Mouse (Mus musculus): ENCODE data around the gene Ifi206. TPM values are rescaled to one million over a fixed set of nuclear protein-coding genes. Genes with fewer than 3 reads are reported as not detected.

Ifi206 gene
- polyA plus RNA-seq, 1 experiment from 2014 or later = 0.15 TPM

- Histone ChIP-seq H3K9ac (ENCODE audit: low read length) (no peak overlapping the region), H3K4me1 (replicated peaks; ENCODE audit: control insufficient read depth, insufficient read depth) (no peaks in the 10 kb centered on the region), H3K27me3 (ENCODE audit: control insufficient read depth, insufficient read depth, low read length) (no peaks in the 10 kb centered on the region), H3K9me3 (ENCODE audit: control insufficient read depth, low read length) (no peaks in the 10 kb centered on the region), H3K4me2 (replicated peaks; ENCODE audit: low read depth) (no peak overlapping the region), H3K36me3 (ENCODE audit: control insufficient read depth, insufficient read depth, low read length) (no peaks in the 10 kb centered on the region), H3K4me3 (ENCODE audit: low read depth, low read length) (no peak overlapping the region), H3K27ac (replicated peaks) (no peak overlapping the region)
- DNase-seq (ENCODE audit: low spot score) (no peak), ATAC-seq (ENCODE audit: low FRiP score, low TSS enrichment) (no peak)
- WGBS = 75% methylated on average over 5 of the region's 5 CpGs
- no peak for TF ChIP-seq EP300 (optimal IDR thresholded peaks at IDR 0.05)
- TF ChIP-seq CTCF (IDR thresholded peaks at IDR 0.05; ENCODE audit: low read depth) = no peak
Measured at GRCm38 (mm10) chr1:173456761-173457160, 34.1 kb downstream of the Ifi206 start.

- H3K4me3 ChIP-seq (ENCODE audit: low read depth, low read length) = no peak overlapping the region
- DNase-seq (ENCODE audit: low spot score) (no peak), ATAC-seq (ENCODE audit: low FRiP score, low TSS enrichment) (no peak; the same call in 1 of the 2 replicates)
- H3K9me3 ChIP-seq (ENCODE audit: control insufficient read depth, low read length) = no peaks in the 10 kb centered on the region
- no peak overlapping the region for H3K4me2 ChIP-seq (replicated peaks; ENCODE audit: low read depth)
- 50% methylated on average over 7 of the region's 7 CpGs for WGBS
- H3K36me3 ChIP-seq (ENCODE audit: control insufficient read depth, insufficient read depth, low read length) = no peaks in the 10 kb centered on the region
- no peak overlapping the region for H3K27ac ChIP-seq (replicated peaks)
- TF ChIP-seq EP300 (optimal IDR thresholded peaks at IDR 0.05) (no peak), CTCF (IDR thresholded peaks at IDR 0.05; ENCODE audit: low read depth) (peak; percentile 86)
- H3K9ac ChIP-seq (ENCODE audit: low read length) = no peak overlapping the region
- no peaks in the 10 kb centered on the region for H3K27me3 ChIP-seq (ENCODE audit: control insufficient read depth, insufficient read depth, low read length)
- H3K4me1 ChIP-seq (replicated peaks; ENCODE audit: control insufficient read depth, insufficient read depth) = no peaks in the 10 kb centered on the region
Measured at GRCm38 (mm10) chr1:173456139-173456754, 34.6 kb downstream of the Ifi206 start.

GRCm38 (mm10) chr1:173451665-173452064 is 39.2 kb downstream of the Ifi206 start:
- TF ChIP-seq CTCF (IDR thresholded peaks at IDR 0.05; ENCODE audit: low read depth) (no peak), EP300 (optimal IDR thresholded peaks at IDR 0.05) (no peak)
- no peaks in the 10 kb centered on the region for H3K27me3 ChIP-seq (ENCODE audit: control insufficient read depth, insufficient read depth, low read length)
- no peaks in the 10 kb centered on the region for H3K9me3 ChIP-seq (ENCODE audit: control insufficient read depth, low read length)
- no peak overlapping the region for H3K4me3 ChIP-seq (ENCODE audit: low read depth, low read length)
- DNase-seq (ENCODE audit: low spot score) (no peak), ATAC-seq (ENCODE audit: low FRiP score, low TSS enrichment) (no peak)
- H3K9ac ChIP-seq (ENCODE audit: low read length) = no peak overlapping the region
- no peak overlapping the region for H3K4me2 ChIP-seq (replicated peaks; ENCODE audit: low read depth)
- H3K27ac ChIP-seq (replicated peaks) = no peak overlapping the region
- no peaks in the 10 kb centered on the region for H3K36me3 ChIP-seq (ENCODE audit: control insufficient read depth, insufficient read depth, low read length)
- 85% methylated on average over 5 of the region's 5 CpGs for WGBS
- no peaks in the 10 kb centered on the region for H3K4me1 ChIP-seq (replicated peaks; ENCODE audit: control insufficient read depth, insufficient read depth)

- WGBS = 89% methylated on average over 4 of the region's 4 CpGs
- H3K9ac ChIP-seq (ENCODE audit: low read length) = no peak overlapping the region
Measured at GRCm38 (mm10) chr1:173450621-173451020, 40.2 kb downstream of the Ifi206 start.

GRCm38 (mm10) chr1:173447067-173447466 is 43.8 kb downstream of the Ifi206 start:
- H3K9ac ChIP-seq (ENCODE audit: low read length) = no peak overlapping the region
- no peak for DNase-seq (ENCODE audit: low spot score)
- no peaks in the 10 kb centered on the region for H3K4me1 ChIP-seq (replicated peaks; ENCODE audit: control insufficient read depth, insufficient read depth)
- H3K27me3 ChIP-seq (ENCODE audit: control insufficient read depth, insufficient read depth, low read length) = no peaks in the 10 kb centered on the region
- no peaks in the 10 kb centered on the region for H3K36me3 ChIP-seq (ENCODE audit: control insufficient read depth, insufficient read depth, low read length)
- 40% methylated on average over 4 of the region's 4 CpGs for WGBS
- no peak for ATAC-seq (ENCODE audit: low FRiP score, low TSS enrichment)
- H3K27ac ChIP-seq (replicated peaks) = no peak overlapping the region
- no peak overlapping the region for H3K4me2 ChIP-seq (replicated peaks; ENCODE audit: low read depth)
- H3K9me3 ChIP-seq (ENCODE audit: control insufficient read depth, low read length) = no peaks in the 10 kb centered on the region
- H3K4me3 ChIP-seq (ENCODE audit: low read depth, low read length) = no peak overlapping the region
- TF ChIP-seq CTCF (IDR thresholded peaks at IDR 0.05; ENCODE audit: low read depth) (no peak), EP300 (optimal IDR thresholded peaks at IDR 0.05) (no peak)

More at GRCm38 (mm10) chr1:173450621-173451020, 40.2 kb downstream of the Ifi206 start:
- H3K4me2 ChIP-seq (replicated peaks; ENCODE audit: low read depth) = no peak overlapping the region
- H3K4me1 ChIP-seq (replicated peaks; ENCODE audit: control insufficient read depth, insufficient read depth) = no peaks in the 10 kb centered on the region
- H3K27ac ChIP-seq (replicated peaks) = no peak overlapping the region
- no peaks in the 10 kb centered on the region for H3K9me3 ChIP-seq (ENCODE audit: control insufficient read depth, low read length)
- H3K36me3 ChIP-seq (ENCODE audit: control insufficient read depth, insufficient read depth, low read length) = no peaks in the 10 kb centered on the region
- DNase-seq (ENCODE audit: low spot score) (no peak), ATAC-seq (ENCODE audit: low FRiP score, low TSS enrichment) (no peak)
- no peak overlapping the region for H3K4me3 ChIP-seq (ENCODE audit: low read depth, low read length)
- H3K27me3 ChIP-seq (ENCODE audit: control insufficient read depth, insufficient read depth, low read length) = no peaks in the 10 kb centered on the region
- TF ChIP-seq EP300 (optimal IDR thresholded peaks at IDR 0.05) (no peak), CTCF (IDR thresholded peaks at IDR 0.05; ENCODE audit: low read depth) (no peak)

- DNase-seq (ENCODE audit: low spot score) (no peak), ATAC-seq (ENCODE audit: low FRiP score, low TSS enrichment) (no peak)
- Histone ChIP-seq H3K27ac (replicated peaks) (no peak overlapping the region), H3K36me3 (ENCODE audit: control insufficient read depth, insufficient read depth, low read length) (no peaks in the 10 kb centered on the region), H3K4me1 (replicated peaks; ENCODE audit: control insufficient read depth, insufficient read depth) (no peaks in the 10 kb centered on the region), H3K9me3 (ENCODE audit: control insufficient read depth, low read length) (no peaks in the 10 kb centered on the region), H3K27me3 (ENCODE audit: control insufficient read depth, insufficient read depth, low read length) (no peaks in the 10 kb centered on the region), H3K4me2 (replicated peaks; ENCODE audit: low read depth) (no peak overlapping the region), H3K4me3 (ENCODE audit: low read depth, low read length) (no peak overlapping the region), H3K9ac (ENCODE audit: low read length) (no peak overlapping the region)
- 65% methylated on average over 1 of the region's 1 CpGs for WGBS
- TF ChIP-seq CTCF (IDR thresholded peaks at IDR 0.05; ENCODE audit: low read depth) (no peak), EP300 (optimal IDR thresholded peaks at IDR 0.05) (no peak)
Measured at GRCm38 (mm10) chr1:173443061-173443460, 47.8 kb downstream of the Ifi206 start.
